Mouse (Mus musculus) midbrain, embryonic 10.5 days (tissue): ENCODE measurements around the gene Hunk. TPM values are rescaled to one million over a fixed set of nuclear protein-coding genes. Genes with fewer than 3 reads are reported as not detected.
A peak's percentile ranks its signal among the peaks of the same experiment; 100 is the strongest.

Source experiments
- DNase-seq: peaks from one replicate; pipeline ENCODE4 v3.0.0-alpha.2; 2017; ENCODE audit warnings: low spot score
- H3K27ac ChIP-seq: fragments of 300-500 bp; sonication (generic); replicated peaks from 2 replicates; pipeline ENCODE4 v1.5.1; 2016; ENCODE audit warnings: mild to moderate bottlenecking
- H3K27me3 ChIP-seq: fragments of 300-500 bp; sonication (generic); 2 replicates; pipeline ENCODE4 v1.6.1; 2016; ENCODE audit warnings: low read depth, mild to moderate bottlenecking; ENCODE audit not compliant: poor library complexity, severe bottlenecking
- H3K36me3 ChIP-seq: fragments of 300-500 bp; sonication (generic); 2 replicates; pipeline ENCODE4 v1.6.1; 2016; ENCODE audit warnings: mild to moderate bottlenecking, moderate library complexity
- H3K4me1 ChIP-seq: fragments of 300-500 bp; sonication (generic); 2 replicates; pipeline ENCODE4 v1.6.1; 2016
- H3K4me3 ChIP-seq: fragments of 300-500 bp; sonication (generic); 2 replicates; pipeline ENCODE4 v1.5.1; 2016; ENCODE audit warnings: mild to moderate bottlenecking, moderate library complexity
- H3K9me3 ChIP-seq: fragments of 300-500 bp; sonication (generic); replicated peaks from 2 replicates; pipeline ENCODE4 v1.6.1; 2016; ENCODE audit warnings: mild to moderate bottlenecking
- WGBS: fragments of 180-500 bp; shearing (Covaris S2); methylation state at CpG from one replicate; pipeline ENCODE4 v1.1.7; 2016; 5-methylcytosine and 5-hydroxymethylcytosine counted together
- polyA plus RNA-seq: library from polyadenylated mRNA; unstranded; fragments of >200 nt; fragmentation: Nextera tagmentation; extraction: Ambion mirVana; gene quantifications from 2 replicates; pipeline ENCODE4 v1.2.1, GENCODE M21; 2016

Gene Hunk
- polyA plus RNA-seq, 1 experiment from 2014 or later: 11.8 TPM

DNA sequence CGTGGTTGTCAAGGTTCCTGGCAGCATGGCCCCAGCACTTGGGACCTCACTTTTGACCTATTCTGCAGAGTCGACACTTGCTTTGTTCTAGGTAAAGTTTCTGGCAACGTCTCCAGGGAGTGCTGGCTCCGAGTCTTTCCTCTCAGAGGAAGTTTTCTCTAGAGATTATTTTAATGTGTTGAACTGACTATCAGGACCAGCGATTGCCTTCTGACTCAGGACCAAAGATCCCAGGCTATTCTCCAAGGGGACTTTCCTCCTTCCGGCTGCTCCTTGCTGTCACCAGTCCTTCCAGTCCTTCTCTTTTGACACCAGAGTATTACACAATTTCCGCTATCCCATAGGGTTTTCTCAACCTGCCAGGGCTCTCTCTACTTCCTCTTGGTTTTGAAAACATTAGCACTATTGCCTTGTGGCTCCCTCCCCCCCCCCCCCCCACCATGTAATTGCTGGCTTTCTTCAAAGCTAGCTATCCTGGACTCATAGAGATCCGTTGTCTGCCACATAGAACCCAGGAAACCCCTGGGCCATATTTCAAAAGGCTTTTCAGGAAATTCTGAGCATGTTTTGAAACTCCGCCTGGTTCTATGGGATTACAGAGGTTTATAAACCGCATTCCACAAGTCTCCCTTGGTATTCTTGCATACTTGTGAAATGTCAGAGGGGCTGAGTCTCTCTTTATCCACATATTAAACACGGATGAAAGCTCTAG is 73.2 kb downstream of the Hunk start:
- peaks cover 50% of the 10 kb centered on the region for H3K4me1 ChIP-seq
- H3K4me3 ChIP-seq: no peak overlapping the region
- peak; percentile 49 for DNase-seq
- H3K9me3 ChIP-seq: no peaks in the 10 kb centered on the region
- peaks cover 65% of the 10 kb centered on the region for H3K36me3 ChIP-seq
- WGBS: 47% methylated on average over 11 of the region's 11 CpGs
- H3K27ac ChIP-seq: peak overlapping the region; percentile 55; the same call in 1 of the 2 replicates
- H3K27me3 ChIP-seq: no peaks in the 10 kb centered on the region

DNA sequence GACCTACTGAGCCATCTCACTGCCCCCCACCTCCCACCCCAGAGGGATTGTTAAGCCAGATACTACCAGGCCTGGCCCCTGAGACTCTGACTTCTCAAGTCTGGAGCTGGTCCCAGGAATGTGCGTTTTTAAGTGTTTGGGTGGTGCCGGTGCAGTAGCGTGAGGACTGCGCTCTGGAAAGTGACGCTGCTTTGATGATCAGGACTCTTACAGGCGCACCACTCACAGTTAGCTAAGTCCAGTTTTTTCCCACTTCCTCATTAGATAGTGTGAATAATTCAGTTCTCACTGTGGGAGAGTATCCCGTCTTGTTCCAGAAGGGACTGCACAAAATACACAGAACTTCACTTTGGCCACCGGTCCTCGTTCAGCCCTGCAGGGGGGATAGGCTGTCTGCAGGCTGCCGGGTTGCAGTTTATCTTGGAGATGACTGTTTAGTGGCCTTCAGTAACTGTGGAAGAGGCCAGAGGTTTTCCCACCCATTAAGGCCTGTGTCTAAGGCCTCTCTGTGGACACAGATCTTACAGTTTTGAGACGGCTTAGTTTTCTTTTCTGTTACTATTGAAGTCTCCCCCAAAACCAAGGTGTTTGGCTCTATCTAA is 75.6 kb downstream of the Hunk start:
- 75% methylated on average over 11 of the region's 11 CpGs for WGBS
- no peaks in the 10 kb centered on the region for H3K27me3 ChIP-seq
- DNase-seq: no peak
- H3K9me3 ChIP-seq: peaks cover 6% of the 10 kb centered on the region; the same call in 1 of the 2 replicates
- H3K4me3 ChIP-seq: no peak overlapping the region
- peaks cover 65% of the 10 kb centered on the region for H3K36me3 ChIP-seq
- peaks cover 50% of the 10 kb centered on the region for H3K4me1 ChIP-seq
- H3K27ac ChIP-seq: 0 out of 2 replicates have a peak overlapping the region, but pooled peaks have one; percentile 14

DNA sequence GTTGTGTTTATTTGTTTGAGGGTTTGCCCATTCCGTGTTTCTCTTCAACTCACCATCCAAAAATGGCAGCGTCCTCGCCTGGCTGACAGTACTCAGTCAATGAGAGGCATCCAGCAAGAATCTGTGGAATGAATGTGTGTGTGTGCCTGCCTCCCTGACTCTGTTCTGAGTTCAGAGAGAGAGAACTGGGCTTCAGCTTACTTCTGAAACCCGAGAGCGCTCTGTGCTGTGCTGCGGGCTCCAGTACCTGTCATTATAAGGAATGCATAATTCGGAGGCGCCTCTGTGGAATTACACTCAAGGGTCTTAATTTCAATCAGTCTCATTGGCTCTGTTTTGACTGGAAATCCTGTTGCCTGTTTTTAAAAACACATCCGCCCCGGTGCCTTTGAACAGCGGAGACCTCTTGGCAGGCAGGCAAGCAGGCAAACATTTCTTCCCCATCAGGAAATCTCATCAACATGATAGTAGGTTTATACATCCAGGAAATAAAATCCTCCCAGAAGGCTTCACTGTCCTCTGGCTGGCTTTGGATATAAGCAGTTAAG is 77.0 kb downstream of the Hunk start:
- no peak for DNase-seq
- Histone ChIP-seq H3K36me3 (peaks cover 66% of the 10 kb centered on the region), H3K9me3 (peaks cover 6% of the 10 kb centered on the region; the same call in 1 of the 2 replicates), H3K27ac (no peak overlapping the region), H3K4me1 (peaks cover 48% of the 10 kb centered on the region), H3K4me3 (no peak overlapping the region), H3K27me3 (no peaks in the 10 kb centered on the region)
- WGBS: 77% methylated on average over 11 of the region's 11 CpGs

DNA sequence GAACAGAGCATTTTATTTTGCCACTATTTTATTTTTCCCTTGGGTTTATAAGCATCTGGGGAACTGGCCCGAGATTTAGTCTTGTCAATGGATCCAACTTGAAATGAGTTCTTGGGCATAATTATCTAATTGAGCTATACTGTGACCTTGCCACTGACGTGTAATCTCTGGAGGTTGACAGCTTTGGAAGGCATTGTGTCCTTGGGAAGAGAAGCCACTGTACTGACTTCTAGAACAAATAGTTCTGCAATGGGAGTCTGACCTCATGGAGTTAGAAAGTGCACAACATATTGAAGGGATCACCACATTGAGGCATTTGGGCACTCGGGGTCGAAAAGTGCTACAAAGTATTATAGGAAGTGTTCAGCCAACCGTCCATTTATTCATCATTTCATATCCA is 79.3 kb downstream of the Hunk start:
- Histone ChIP-seq H3K27me3 (no peaks in the 10 kb centered on the region), H3K36me3 (peaks cover 82% of the 10 kb centered on the region), H3K4me1 (peaks cover 25% of the 10 kb centered on the region), H3K27ac (no peak overlapping the region), H3K9me3 (peaks cover 11% of the 10 kb centered on the region; the same call in 1 of the 2 replicates), H3K4me3 (no peak overlapping the region)
- DNase-seq: no peak
- 97% methylated on average over 5 of the region's 5 CpGs for WGBS

DNA sequence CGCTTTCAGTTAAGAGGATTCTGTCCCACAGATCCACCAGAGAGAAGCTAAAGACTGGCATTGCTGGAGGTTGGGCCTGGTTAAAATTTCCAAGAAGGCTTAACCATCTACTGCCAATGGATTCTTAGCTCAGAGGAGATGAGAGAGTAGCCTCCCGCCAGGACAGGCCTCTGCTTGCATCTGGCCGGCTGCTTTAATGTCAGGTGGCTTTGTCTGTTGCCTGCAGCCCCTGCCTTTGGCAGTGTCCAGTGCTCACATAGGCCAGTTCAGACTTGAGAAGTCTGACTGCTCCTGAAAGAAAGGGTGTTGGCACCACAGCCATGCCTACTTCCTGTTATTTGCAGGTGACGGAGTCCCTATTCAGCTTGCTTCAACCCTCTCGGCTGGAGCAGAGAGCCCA is 82.5 kb downstream of the Hunk start:
- Histone ChIP-seq H3K4me1 (no peaks in the 10 kb centered on the region), H3K9me3 (peaks cover 11% of the 10 kb centered on the region; the same call in 1 of the 2 replicates), H3K27me3 (no peaks in the 10 kb centered on the region), H3K4me3 (no peak overlapping the region), H3K27ac (no peak overlapping the region), H3K36me3 (peaks cover 97% of the 10 kb centered on the region)
- 97% methylated on average over 5 of the region's 5 CpGs for WGBS
- DNase-seq: no peak

DNA sequence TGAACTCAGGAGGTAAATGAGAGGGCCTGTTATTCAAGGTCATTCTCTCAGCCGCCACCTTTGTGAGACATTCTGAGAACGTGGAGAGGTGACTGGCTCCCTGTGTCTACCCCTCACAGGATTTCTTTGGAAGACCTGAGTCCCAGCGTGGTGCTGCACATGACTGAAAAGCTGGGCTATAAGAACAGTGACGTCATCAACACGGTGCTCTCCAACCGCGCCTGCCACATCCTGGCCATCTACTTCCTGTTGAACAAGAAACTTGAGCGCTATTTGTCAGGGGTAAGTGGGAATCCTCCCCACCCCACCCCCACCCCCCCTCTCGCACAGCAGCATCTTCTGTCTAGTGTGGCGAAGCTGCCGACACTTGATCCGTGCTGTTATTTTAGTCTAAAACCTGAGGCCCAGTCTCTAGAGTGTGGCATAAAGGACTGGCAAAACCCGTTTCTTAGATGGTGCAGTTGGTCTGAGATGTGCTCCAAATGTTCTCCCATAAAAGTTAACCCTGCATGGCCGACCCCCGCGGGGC is 90.0 kb downstream of the Hunk start:
- Histone ChIP-seq H3K36me3 (peaks cover 98% of the 10 kb centered on the region), H3K4me3 (no peak overlapping the region), H3K9me3 (no peaks in the 10 kb centered on the region; the same call in 1 of the 2 replicates), H3K27ac (no peak overlapping the region), H3K4me1 (no peaks in the 10 kb centered on the region), H3K27me3 (no peaks in the 10 kb centered on the region)
- 94% methylated on average over 16 of the region's 16 CpGs for WGBS
- DNase-seq: no peak

DNA sequence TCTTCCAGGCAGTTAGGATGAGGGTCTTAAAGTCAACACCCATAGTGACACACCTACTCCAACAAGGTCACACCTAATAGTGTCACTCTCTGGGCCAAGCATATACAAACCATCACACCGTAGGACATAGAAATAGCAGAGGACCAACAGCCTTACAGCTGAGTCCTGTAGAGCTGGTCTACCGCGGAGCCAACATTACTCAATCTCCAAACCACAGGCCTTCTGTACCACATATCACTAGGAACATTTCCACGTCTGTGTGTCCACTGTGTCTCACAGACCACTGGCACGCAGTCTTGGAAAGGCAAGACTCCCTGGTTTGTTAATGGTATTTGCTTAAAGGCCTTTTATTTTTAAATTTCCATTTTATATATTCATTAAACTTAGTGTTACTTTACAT is 95.8 kb downstream of the Hunk start:
- Histone ChIP-seq H3K27ac (no peak overlapping the region), H3K36me3 (peaks cover 99% of the 10 kb centered on the region), H3K4me3 (no peak overlapping the region), H3K9me3 (no peaks in the 10 kb centered on the region; the same call in 1 of the 2 replicates), H3K27me3 (no peaks in the 10 kb centered on the region), H3K4me1 (no peaks in the 10 kb centered on the region)
- 95% methylated on average over 5 of the region's 5 CpGs for WGBS
- no peak for DNase-seq

DNA sequence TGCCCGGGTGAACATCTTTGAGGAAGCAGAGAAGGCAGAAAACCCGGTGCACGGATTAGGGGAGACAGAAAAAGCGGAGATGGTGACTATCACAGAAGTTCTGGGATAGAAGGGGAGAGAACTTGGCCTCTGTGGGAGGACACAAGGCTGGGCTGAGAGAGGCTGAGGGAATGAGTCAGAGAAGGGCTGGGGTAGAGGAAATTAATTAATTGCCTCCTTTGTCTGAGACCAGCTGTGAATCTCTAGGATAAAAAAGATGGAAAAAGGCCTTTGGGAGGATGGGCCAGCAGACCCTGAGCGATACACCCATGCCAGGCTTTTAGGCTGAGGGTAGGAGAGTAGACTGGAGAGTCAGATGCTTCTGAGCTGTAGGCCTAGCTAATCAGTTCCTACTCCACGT is 97.5 kb downstream of the Hunk start:
- Histone ChIP-seq H3K36me3 (peaks cover 99% of the 10 kb centered on the region), H3K27ac (no peak overlapping the region), H3K27me3 (no peaks in the 10 kb centered on the region), H3K4me3 (no peak overlapping the region), H3K4me1 (no peaks in the 10 kb centered on the region), H3K9me3 (no peaks in the 10 kb centered on the region)
- 96% methylated on average over 6 of the region's 6 CpGs for WGBS
- DNase-seq: no peak

DNA sequence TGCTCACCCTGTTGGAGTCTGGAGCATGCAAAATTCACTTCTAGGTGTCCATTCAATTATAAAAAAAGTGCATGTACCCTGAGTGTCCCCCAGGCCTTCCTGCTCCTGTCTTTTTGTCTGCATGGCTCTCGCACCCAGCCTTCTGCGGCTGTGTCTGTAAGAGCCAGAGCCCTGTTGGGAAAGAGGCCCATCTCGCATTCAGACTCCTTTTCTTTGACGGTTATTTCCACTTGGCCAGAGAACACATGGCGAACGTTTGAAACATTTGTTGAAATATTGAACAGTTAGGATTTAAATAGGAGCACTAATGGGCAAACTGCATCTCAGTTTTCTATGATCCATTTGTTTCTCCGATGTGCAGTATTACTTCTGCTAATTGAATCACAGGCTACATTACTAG is 99.3 kb downstream of the Hunk start:
- Histone ChIP-seq H3K27me3 (no peaks in the 10 kb centered on the region), H3K4me1 (no peaks in the 10 kb centered on the region), H3K9me3 (no peaks in the 10 kb centered on the region), H3K27ac (no peak overlapping the region), H3K36me3 (peaks cover 99% of the 10 kb centered on the region), H3K4me3 (no peak overlapping the region)
- WGBS: 92% methylated on average over 7 of the region's 7 CpGs
- no peak for DNase-seq

DNA sequence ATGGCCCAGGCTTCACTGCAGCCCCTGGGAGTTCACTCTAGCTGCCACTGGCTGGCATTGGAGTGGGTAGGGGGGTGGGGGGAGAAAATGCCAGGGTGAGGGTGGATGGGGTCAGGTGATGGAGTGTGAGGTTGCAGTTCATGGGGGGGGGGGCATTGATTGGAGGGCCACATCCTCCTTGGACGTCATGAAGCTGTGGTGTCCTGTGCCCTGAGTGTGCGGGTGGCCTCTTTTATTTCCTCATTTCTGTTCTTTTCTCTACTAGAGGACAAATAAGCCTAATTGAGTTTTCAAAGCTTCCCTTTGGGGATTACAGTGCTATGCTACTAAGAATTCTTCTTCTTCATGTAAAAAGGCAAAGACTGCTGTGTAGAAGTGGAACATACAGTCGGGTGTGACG is 99.8 kb downstream of the Hunk start:
- no peak for DNase-seq
- 89% methylated on average over 4 of the region's 4 CpGs for WGBS
- Histone ChIP-seq H3K36me3 (peaks cover 97% of the 10 kb centered on the region), H3K27me3 (no peaks in the 10 kb centered on the region), H3K4me1 (no peaks in the 10 kb centered on the region), H3K9me3 (no peaks in the 10 kb centered on the region), H3K4me3 (no peak overlapping the region), H3K27ac (no peak overlapping the region)

DNA sequence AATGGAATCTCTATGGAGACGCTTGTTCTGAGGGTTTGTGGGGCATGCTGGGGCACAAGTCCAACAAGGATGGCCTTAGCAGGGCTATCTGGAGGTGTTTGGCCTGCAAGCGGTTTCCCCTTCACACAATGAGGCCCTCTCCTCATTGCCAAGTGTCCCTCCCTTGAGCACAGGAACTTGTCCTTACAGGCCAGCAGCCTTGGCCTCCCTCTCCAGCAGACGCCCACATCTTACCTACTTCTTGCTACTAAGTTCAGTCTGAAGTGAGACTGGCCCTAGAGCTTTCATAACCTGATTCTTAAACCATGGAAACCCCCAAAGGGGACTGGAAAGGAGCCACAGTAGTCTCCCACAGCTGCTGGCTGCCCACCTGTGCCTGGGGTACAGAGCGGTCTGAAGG is 104.3 kb downstream of the Hunk start:
- Histone ChIP-seq H3K27me3 (no peaks in the 10 kb centered on the region), H3K36me3 (peaks cover 93% of the 10 kb centered on the region), H3K4me1 (peaks cover 11% of the 10 kb centered on the region; the same call in 1 of the 2 replicates), H3K4me3 (no peak overlapping the region), H3K9me3 (no peaks in the 10 kb centered on the region), H3K27ac (no peak overlapping the region)
- DNase-seq: no peak
- WGBS: 88% methylated on average over 4 of the region's 4 CpGs

DNA sequence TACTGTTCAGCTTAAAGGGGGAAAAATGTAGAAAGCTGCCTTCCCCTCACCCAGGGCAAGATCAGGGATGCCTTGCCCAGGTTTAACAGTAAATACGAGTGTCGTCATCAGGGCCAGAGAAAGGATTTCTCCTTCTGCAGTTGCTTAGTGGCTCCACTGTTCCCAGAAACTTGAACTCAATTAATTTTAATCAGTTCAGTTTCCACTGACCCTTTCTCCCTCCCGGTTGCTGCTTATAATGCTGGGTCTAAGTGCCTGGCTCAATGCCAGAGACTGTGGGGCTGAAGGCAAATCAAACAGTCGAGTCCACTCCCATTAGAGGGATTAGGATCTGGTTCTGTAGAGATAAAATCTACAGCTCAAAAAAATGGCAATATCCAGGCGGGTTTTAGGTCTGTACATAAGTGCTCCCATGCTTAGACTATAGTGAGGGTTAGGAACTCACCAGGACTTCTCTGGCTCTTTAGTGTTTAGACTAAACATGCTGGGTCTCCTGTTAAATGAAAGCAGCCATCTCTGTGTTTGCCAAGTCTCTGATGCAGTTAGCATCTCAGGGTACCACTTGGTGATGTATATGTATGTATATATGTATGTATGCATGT is 106.2 kb downstream of the Hunk start:
- no peaks in the 10 kb centered on the region for H3K27me3 ChIP-seq
- H3K9me3 ChIP-seq: no peaks in the 10 kb centered on the region
- no peak for DNase-seq
- no peak overlapping the region for H3K4me3 ChIP-seq
- 0 out of 2 replicates have a peak overlapping the region, but pooled peaks have one; percentile 52 for H3K27ac ChIP-seq
- peaks cover 87% of the 10 kb centered on the region for H3K36me3 ChIP-seq
- peaks cover 19% of the 10 kb centered on the region; the same call in 1 of the 2 replicates for H3K4me1 ChIP-seq
- WGBS: 84% methylated on average over 5 of the region's 5 CpGs
